Mouse (Mus musculus): Measurements from ENCODE around the gene Hmgxb4. TPM values are rescaled to one million over a fixed set of nuclear protein-coding genes. Genes with fewer than 3 reads are reported as not detected.
A peak's percentile ranks its signal among the peaks of the same experiment; 100 is the strongest.

Gene Hmgxb4
- total and polyA plus RNA-seq, 3 experiments, result 23.3 to 33.4 (median 29.1) TPM

DNA sequence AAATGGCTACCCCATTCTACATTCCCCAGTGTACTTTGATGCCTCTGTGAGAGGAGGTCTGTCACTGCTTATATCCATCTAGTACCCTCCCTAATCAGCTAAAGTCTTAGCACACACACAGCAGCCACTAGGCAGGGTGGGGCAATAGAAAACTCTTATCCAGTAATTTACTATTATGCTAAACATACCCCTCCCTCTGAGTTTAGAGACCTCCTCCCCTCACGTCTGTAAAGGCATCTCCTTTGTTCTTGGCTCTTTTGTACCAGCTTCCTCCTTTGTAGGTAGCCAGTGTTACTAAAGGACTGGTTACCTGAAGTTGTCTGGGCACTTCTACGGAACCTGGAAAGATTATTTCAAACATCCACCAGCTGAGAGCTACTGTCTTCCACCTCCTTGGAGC, 22.8 kb downstream of the Hmgxb4 start:
- in situ Hi-C loops (cut with MboI; ENCODE audit: low pct_ligation_motif_present, low pct_unique_long_range_greater_than_20kb, low sequenced_read_pairs), result no loop called here
- Histone ChIP-seq H3K36me3 (replicated peaks in 1 of 2; ENCODE audit: control insufficient read depth in 1 of 2, insufficient read depth in 1 of 2, low read length in 1 of 2) (peaks cover 0 to 35% of the 10 kb centered on the region in 2 experiments), H3K79me2 (replicated peaks; ENCODE audit: control insufficient read depth, extremely low read depth, insufficient read depth, poor library complexity, severe bottlenecking) (peaks cover 20% of the 10 kb centered on the region), H3K4me2 (ENCODE audit: insufficient read depth, low read depth, poor library complexity, severe bottlenecking) (peak overlapping the region; percentile 47; the same call in 1 of the 2 replicates), H3K4me1 (ENCODE audit: control insufficient read depth in 1 of 2, insufficient read depth in 2 of 2) (peaks cover 7 to 59% of the 10 kb centered on the region in 2 experiments; a peak in 3 of 4 replicates), H3K27ac (ENCODE audit: insufficient read depth, low read depth) (no peak overlapping the region), H3K9me3 (replicated peaks; ENCODE audit: low read length) (no peaks in the 10 kb centered on the region), H3K27me3 (replicated peaks) (no peaks in the 10 kb centered on the region), H3K9ac (ENCODE audit: insufficient read depth, low read depth) (no peak overlapping the region), H3K4me3 (replicated peaks in 1 of 3; ENCODE audit: low read depth in 2 of 3, low read length in 2 of 3, poor library complexity in 1 of 3) (no peak overlapping the region)
- TF ChIP-seq CTCF (conservative IDR thresholded peaks at IDR 0.05 in 1 of 2, IDR thresholded peaks at IDR 0.05 in 1 of 2; ENCODE audit: low read depth in 2 of 2, low read length in 2 of 2), result no peak
- no peak for TF ChIP-seq ETS1 (conservative IDR thresholded peaks at IDR 0.05; ENCODE audit: low read depth, low read length)
- no peak for TF ChIP-seq TCF12 (IDR thresholded peaks at IDR 0.05; ENCODE audit: low read depth, low read length)
- TF ChIP-seq IRF4 (IDR thresholded peaks at IDR 0.05; ENCODE audit: low read depth, low read length), result no peak
- DNase-seq (ENCODE audit: extremely low read depth), result no peak
- dilution Hi-C loops (cut with MboI; ENCODE audit: extremely low pct_ligation_motif_present, extremely low pct_unique_long_range_greater_than_20kb, low sequenced_read_pairs), result no loop called here

GRCm38 (mm10) chr8:75016422-75016821, 23.3 kb downstream of the Hmgxb4 start:
- H3K9me3 ChIP-seq (replicated peaks; ENCODE audit: low read length), result no peaks in the 10 kb centered on the region
- peak overlapping the region; percentile 47; the same call in 1 of the 2 replicates for H3K4me2 ChIP-seq (ENCODE audit: insufficient read depth, low read depth, poor library complexity, severe bottlenecking)
- H3K4me3 ChIP-seq (replicated peaks in 1 of 3; ENCODE audit: low read depth in 2 of 3, low read length in 2 of 3, poor library complexity in 1 of 3), result no peak overlapping the region
- no peak overlapping the region for H3K27ac ChIP-seq (ENCODE audit: insufficient read depth, low read depth)
- in situ Hi-C loops (cut with MboI; ENCODE audit: low pct_ligation_motif_present, low pct_unique_long_range_greater_than_20kb, low sequenced_read_pairs), result no loop called here
- peaks cover 19% of the 10 kb centered on the region for H3K79me2 ChIP-seq (replicated peaks; ENCODE audit: control insufficient read depth, extremely low read depth, insufficient read depth, poor library complexity, severe bottlenecking)
- H3K27me3 ChIP-seq (replicated peaks), result no peaks in the 10 kb centered on the region
- dilution Hi-C loops (cut with MboI; ENCODE audit: extremely low pct_ligation_motif_present, extremely low pct_unique_long_range_greater_than_20kb, low sequenced_read_pairs), result no loop called here
- no peak overlapping the region for H3K9ac ChIP-seq (ENCODE audit: insufficient read depth, low read depth)
- H3K36me3 ChIP-seq (replicated peaks in 1 of 2; ENCODE audit: control insufficient read depth in 1 of 2, insufficient read depth in 1 of 2, low read length in 1 of 2), result peaks cover 3 to 37% of the 10 kb centered on the region in 2 experiments
- TF ChIP-seq RCOR1 (conservative IDR thresholded peaks at IDR 0.05; ENCODE audit: low read depth, low read length) (no peak), POLR2A (IDR thresholded peaks at IDR 0.05; ENCODE audit: low read depth, low read length) (no peak), MYC (IDR thresholded peaks at IDR 0.05; ENCODE audit: low read depth, low read length) (no peak), BHLHE40 (IDR thresholded peaks at IDR 0.05; ENCODE audit: low read depth, low read length) (no peak), UBTF (IDR thresholded peaks at IDR 0.05; ENCODE audit: low read depth, low read length) (no peak), JUND (conservative IDR thresholded peaks at IDR 0.05; ENCODE audit: low read depth, low read length) (no peak), MAFK (IDR thresholded peaks at IDR 0.05; ENCODE audit: insufficient replicate concordance, low read length) (no peak), MXI1 (IDR thresholded peaks at IDR 0.05; ENCODE audit: low read depth, low read length) (no peak), ELF1 (IDR thresholded peaks at IDR 0.05; ENCODE audit: low read depth, low read length) (no peak), PAX5 (IDR thresholded peaks at IDR 0.05; ENCODE audit: low read length) (no peak), IRF4 (IDR thresholded peaks at IDR 0.05; ENCODE audit: low read depth, low read length) (no peak), ZKSCAN1 (IDR thresholded peaks at IDR 0.05; ENCODE audit: borderline replicate concordance, low read depth, low read length) (no peak), ETS1 (conservative IDR thresholded peaks at IDR 0.05; ENCODE audit: low read depth, low read length) (no peak)
- H3K4me1 ChIP-seq (ENCODE audit: control insufficient read depth in 1 of 2, insufficient read depth in 2 of 2), result peaks cover 7 to 59% of the 10 kb centered on the region in 2 experiments; a peak in 3 of 4 replicates
- no peak for DNase-seq (ENCODE audit: extremely low read depth)

Measured in CH12.LX (cell line).